Mouse (Mus musculus): ENCODE measurements around the gene Kif24.

- TF ChIP-seq CTCF (IDR thresholded peaks at IDR 0.05) (peak; percentile 45), EP300 (IDR thresholded peaks at IDR 0.05) (no peak)
These were observed 39.6 kb upstream of the Kif24 start for GRCm38 (mm10) chr4:41504325-41504724.

All from lung, postnatal 0 days (tissue).